Mouse (Mus musculus) spleen, adult 18-20 months (tissue): ENCODE measurements at regions not wholly inside any gene's neighbourhood (a gene's known extent, or its start where the extent isn't known, plus 50 kb on each side); places are given as distances from the start of the nearest gene placed in this dataset.

Source experiments
- DNase-seq, 2 experiments: peaks; one replicate each; pipeline ENCODE4 v3.0.0; 2022; ENCODE audit warnings: mixed read lengths in 2 of 2

DNA sequence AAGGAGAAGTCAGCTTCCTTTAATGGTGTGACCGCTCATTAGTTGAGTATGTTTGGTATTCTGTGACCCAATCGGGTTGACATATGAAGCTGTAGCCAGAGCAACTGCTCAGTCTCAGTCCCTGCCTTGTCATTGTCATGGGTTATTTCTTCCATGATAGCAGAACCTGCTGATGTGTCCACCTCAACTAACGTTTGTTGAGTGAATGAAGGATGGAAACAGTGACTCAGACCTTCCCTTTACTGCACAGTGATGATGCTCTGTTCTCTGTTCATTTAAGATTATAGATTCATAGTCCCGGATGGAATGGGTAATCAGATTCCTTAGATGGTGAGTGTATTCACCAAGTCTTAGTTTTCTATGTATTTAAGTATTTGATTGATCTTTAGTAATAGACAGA, 493.3 kb upstream of the Adamts16 start:
- DNase-seq = no peak

DNA sequence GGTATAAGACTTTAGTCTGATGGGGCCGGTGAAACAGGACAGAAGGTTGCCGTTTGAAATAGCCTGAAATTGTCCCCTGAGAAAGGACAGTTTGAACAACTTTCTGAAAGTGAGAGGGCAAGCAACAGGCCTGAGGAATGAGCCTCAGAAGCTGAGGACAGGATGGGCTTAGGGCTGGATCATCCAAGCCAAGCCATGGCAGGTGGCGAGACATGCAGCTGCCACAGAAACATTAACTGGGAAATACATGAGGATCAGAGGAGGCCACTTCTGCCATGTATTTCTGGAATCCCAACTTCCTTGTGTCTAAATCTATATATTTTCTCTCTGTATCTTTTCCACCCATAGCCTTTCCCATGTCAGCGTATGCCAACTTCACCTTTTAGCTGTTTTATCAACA, 491.5 kb upstream of the Adamts16 start:
- no peak for DNase-seq

DNA sequence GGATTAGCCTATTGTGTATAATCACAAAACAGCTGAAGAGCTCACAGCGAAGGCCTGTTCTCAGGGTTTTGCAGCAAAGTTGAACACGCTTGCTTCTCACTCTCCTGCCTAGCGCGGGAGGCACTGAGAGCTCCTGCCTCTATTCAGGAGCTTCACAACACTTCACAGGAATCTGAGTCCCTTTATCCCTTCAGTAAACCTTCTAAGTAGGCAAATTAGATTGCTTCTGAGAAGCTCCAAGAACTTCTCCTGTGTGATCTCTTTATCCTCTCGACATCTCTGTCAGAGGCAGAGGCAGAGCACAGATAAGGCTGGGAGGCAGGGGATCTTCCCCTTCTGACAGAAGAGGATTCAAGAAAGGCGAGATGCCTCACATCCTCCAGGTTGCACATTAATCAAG, 488.7 kb upstream of the Adamts16 start:
- DNase-seq = no peak

DNA sequence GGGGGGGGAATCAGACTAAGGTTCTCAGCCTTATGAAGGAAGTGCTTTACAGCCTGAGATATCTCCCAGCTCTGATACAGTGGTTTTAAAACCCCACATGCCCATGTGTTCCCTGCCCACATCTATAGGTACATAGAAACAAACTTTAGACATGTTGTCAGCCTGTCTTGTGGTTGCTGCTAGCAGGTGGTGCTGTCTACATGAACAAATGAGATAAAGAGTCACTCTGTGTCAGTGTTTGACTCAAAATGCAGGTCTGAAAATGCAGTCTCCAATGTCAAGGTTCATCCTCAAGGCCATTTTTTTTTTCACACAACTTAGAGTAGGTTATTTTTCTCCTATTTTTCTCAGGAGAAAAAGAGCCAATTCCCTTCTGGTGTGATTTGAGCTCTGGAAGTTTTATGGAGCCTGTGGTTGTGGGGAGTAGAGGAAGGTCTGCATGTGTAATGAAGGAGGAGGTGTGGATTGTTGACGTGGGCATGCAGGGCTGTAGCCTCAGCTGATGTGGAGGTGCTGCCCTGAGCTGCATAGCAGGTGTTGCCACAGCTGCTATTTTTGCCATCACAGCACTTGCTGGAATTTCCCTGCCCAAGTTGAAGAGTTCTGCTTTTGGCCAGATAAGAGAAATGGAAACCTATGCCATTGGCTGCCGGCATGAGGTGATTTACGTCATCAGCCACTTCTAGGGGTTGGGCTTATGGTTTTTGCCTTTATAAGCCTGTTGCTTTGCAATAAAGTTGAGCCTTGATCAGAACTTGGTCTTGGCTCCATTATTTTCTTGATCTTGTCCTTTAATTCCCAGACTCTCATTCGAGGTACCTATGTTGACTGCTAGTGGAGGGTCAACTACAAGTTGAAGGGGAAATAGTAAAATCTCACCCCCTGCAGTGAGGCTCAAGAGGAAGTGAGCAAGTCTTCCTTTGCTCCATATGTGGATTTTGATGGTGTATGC, 486.5 kb upstream of the Adamts16 start:
- DNase-seq = no peak

DNA sequence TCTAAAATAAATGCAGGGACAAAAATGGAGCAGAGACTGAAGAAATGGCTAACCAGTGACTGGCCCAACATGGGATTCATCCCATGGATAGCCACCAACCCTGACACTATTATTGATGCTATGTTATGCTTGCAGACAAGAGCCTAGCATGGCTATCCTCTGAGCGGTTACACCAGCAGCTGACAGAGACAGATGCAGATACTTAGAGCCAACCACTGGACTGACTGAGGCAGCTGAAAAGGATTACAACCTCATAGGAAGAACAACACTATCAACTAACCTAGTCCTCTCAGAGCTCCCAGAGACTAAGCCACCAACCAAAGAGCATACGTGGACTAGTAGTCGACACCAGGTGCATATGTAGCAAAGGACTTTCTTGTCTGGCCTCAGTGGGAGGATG, 478.9 kb upstream of the Adamts16 start:
- no peak for DNase-seq

DNA sequence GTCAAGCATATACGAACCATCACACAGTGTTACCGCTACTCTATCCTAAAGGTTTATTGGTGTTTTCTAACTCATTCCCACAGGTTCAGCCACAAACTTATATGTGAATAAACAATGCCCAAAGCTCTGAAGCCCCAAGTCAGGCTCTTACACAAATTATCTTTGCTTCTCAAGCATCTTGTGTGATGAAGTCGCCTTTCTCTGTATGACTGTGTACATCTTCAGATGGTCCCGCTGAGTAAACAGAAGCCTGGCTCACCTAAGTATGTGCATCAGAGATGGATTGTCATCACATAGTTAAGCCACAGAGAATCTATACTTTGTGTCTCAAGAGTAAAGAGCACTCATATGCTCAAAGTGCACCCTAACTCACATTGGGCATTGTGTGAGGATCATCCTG, 462.3 kb upstream of the Adamts16 start:
- no peak for DNase-seq

DNA sequence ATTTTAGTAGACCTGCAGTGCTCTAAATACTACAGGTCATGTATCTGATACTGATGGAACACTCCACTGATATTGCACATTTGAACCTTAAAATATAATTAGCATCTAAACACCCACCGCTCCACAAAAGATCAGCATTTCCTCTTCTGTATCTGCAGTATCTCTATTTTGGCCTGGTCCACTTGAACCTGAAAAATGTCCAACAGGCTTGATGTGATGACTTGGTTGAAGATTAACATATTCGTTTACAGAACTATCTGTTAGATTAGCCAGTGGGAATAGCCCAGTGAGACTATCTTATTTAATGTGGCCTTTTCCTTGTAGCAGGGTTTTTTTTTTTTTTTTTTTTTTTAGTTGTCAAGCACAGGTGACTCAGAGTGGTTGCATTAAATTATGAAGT, 434.4 kb upstream of the Adamts16 start:
- no peak for DNase-seq

DNA sequence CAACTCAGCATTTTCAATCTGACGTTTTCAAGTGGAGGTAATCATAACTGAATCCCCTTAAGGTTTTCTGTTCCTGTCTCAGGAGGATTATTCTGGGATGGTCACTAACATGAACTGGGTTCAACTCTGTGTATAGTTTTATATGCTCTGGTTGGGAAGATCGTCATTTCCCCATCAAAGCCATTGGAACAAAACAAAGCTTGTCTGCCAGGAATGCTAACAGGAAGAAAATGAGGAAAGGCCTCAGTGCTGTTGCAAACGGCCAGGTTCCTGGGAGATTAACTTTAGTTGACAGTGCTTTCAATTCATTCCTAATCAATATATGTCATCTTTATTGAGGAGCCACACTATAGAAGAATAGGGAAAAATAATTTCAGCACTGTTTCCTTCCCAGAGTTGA, 432.5 kb upstream of the Adamts16 start:
- DNase-seq = no peak

DNA sequence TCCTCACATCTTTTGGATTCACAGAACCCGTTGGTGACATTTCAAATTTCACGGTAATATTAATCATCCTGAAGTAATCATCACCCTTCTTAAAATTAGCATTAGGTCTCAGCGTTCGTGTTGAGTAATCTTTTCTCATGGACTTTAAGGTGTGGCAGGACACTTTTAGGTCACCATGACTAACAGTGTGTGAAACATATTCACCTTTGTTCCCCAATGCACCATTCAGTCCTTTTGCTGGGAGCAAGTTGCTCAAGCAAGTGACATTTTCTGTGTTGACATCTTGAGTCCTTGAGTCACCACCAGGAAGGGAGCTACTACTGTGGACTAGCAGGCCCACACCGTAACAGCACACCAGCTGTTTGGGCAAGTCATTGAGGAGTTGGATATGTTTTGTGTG, 431.9 kb upstream of the Adamts16 start:
- no peak for DNase-seq

DNA sequence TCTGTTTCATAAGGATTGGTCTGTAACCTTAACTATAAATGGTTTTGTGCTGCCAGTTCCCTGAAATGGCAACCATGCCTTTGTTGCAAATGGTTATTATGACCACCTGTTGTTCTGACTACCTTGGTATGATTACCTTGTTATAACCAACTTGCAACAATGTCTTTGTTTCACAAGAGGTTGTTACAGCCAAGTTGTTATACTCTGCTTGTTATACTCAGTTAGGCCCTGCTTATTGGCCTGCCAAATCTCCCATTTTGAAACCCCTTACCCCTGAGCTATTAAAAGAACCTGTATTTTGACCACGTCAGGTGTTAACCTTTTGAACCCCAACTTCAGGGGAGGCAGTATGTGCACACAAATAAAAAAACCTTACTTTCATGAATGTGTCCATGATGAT, 431.5 kb upstream of the Adamts16 start:
- no peak for DNase-seq

DNA sequence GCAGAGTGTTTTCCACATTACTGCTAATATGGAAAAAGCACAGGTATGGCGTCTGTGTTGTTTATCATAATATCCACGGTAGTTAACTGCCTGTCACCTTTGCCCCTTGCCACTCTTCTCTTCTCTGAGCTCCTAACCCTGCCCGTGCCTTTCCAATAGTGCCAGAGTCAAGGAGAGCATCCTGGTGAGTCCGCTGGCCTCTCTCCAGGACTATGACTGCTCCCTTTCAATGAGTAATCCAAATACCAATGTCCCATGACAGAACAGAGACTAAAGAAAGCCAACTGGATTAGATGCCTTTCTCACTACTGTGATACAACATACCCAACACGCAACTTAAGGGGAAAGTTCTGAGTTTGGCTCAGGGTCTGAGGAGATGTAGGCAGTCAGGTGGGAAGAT, 430.8 kb upstream of the Adamts16 start:
- no peak for DNase-seq

DNA sequence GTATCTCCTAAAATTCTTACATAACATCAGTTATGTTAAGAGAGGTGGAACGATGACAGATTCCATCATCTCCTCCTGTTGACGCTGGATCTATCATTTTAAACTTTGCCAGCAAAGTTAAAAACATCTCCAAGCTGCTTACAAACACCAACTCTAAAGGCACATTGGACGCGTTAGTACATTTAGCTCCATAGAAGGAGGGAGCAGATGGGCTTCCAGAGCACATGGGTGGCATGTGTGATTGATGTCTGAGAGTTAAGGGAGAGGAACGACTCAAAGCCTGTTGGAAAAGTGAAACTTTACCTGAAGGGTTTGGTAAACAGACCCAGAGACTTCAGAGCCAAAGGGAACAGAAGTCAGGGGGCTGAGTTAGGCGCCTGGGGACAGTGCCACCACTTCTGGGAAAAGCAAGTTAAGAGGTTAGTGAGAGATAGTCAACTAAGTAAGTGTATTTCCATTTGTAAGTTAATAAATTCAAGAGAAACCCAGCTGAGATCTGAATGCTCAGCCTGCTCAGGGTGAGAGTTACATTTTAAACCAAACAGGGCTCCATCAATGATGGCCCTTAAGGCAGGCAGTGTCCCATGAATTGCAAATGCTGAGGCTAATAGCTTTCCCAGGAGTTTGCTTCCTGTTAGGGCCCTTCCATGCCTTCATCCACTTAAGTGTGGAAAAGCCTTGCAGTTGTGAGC, 430.3 kb upstream of the Adamts16 start:
- DNase-seq = no peak

DNA sequence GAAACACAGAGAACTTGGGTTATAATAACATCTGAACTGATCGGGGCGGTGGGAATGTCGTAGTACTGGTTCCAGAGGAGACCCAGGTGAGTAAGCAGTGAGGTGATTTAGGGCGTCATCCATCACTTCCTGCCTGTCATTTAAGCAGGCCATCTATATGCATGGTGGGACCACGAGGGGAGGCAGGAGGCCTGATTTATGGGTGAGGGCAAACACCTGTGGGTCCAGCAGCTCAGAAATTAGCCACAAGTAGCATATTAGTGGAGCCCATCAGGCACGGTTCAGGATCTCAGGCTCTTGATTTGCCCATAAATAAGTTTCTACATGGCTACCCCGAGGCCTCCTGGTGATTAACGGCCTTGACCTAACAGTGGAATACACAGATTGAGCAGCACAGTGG, 428.8 kb upstream of the Adamts16 start:
- no peak for DNase-seq

DNA sequence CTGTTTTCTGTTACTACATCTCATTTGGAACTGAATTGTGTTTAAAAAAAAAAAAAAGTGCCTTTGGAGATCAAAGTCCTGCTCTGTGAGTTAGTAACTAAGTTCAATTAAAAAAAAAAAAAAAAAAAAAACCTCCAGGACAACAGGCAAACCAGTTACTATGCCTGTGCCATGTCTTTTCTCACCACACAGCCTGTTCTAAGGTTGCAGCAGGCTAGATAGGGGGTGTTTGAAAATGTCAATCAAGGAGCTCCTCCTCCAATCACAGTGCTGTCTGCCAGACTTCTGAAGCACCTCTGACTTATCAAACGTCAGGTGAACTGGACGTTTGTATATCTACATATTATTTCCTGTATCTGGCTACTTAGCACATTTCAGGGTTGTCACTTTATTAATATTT, 427.9 kb upstream of the Adamts16 start:
- DNase-seq = no peak

DNA sequence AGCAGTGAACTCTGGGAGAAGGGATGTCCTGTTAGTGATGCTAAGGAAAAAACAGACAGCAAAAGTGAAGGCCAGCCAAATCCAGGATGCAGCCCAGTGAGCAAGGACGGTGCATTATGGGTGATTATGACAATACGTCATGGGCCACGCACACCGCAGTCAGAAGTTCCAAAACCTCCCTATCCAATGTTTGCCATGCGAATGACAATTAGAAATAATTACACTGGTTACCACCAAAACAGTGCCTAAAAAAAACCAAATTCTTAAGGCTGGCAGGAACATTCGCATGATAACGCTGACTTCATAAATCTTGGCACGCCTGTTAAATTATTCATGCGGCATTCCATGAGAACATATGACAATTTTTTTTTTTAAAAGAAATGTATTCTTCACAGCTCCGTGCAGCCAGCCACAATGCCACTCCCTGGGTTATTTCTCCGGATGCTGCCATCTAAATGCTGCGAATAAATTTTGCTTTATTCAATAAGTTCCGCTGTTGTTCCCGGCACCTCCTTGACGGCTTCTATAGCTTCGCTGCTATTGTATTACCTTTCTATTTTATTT, 421.8 kb upstream of the Adamts16 start:
- DNase-seq = no peak

DNA sequence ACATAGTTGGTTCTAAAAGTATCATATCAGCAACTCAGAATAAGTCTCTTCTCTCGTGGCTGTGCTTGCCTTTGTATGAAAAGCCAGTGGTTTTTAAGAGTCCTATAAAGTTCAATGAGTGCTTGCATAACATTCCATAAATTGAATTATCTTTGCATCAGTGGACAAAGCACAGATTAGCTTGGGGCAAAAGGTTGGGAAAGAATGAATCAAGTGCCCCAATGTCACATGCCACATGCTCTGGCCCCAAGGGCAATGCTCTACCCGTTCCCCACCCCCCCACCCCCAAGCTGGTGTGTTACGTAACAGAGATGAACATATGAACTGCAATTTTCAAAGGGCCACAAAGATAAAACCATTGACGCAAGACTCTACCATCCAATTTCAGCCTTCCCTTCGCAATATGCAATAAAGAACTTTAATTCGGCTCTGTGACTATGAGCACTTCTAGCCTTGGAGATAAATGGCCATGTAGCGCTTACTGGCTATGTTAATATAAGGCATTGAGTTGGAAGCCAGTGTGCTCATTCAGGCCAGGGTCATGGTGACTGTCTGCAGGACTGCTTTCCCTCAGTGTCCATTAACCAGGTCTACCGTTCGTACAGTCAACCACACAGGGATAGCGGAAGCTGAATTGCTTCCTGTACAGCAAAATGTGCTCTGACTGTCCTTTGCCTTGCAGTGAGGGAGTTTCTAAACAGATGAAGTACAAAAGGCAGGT, 421.1 kb upstream of the Adamts16 start:
- DNase-seq = no peak

DNA sequence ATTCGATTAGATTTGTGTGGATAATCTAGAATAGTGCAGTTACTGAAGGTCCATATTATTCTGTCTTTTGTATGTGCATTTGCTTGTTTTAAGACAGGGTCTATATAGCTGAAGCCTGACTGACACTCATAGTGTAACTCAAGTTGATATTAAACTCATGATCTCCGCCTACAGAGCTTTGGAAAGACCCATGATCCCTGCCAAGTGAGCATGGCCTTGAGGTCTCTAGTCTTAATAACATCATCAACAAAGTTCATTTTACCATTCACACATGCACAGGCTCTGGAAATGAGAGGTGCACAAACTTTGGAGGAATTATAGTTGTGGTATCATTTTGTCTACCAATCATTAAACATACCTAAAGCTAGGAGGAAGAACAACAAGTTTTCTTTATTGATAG, 412.4 kb upstream of the Adamts16 start:
- no peak for DNase-seq

DNA sequence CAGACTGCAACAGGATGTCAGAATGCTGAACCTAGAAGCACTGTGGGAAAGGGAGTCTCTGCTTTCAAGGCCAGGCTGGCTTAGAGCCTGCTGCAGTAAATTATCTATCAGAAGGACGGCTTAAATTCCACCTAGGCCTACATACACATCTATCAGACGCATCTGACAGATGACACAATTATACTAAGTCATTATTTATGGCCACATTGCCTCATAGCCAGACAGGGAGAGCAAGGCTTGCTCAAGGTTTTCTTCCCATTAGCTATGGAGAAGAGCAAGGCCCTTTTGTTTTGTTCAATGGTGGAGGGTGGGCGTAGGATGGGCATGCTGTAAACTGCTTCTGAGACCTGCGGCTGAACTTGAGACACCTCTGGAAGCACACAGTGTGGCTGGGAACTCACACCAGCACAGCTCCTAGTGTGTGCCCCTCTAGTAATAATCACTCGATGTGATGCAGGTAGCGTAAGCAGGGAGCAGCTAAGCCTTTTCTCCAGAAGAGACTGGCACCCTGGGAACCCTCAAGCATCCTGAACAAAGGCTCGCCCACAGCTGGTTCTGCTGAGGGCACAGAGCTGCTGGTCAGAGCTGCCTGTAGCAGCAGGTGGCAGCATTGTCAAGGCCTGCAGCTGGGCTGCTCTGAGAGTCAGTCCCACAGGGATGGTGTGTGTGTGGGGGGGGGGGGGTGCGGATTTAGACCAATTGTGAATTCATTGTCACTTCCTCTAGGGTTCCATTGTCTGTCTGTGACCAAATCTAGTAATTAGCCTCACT, 406.8 kb upstream of the Adamts16 start:
- no peak for DNase-seq

DNA sequence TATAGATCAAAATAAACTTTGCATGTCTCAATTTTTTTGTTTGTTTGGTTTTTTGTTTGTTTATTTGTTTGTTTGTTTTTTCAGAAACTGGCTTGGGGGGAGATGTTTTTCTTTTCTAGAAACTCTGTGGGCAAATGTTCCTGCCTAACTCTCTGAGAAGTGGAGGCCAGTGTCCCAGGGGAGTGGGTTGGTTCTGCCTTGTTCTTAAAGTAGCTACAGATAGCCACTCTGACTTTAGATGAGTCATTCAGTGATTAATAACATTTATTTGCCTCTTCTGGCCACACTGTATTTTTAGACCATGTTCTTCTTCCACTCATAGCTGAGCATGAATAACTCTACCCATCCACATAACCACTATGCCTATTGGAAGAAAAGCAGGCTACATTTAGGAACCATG, 405.6 kb upstream of the Adamts16 start:
- no peak for DNase-seq

DNA sequence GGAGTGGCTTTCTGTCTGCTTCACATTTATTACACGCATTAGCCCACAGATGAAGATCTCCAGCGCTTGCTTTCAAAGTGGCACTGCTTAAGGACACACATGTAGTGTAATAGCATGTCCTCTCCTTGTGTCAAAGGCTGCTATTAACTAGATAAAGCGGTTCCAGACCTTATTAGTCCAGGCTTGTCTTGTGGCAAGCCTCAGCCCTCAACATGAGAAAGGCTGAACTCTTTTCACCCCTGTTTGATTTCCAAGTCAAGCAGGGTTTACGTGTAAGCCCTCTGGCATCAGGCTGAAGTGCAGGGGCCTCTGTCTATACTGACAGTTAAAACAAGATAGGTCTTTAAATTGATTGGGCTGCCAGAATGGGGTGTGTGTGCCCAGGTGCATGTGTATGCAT, 403.7 kb upstream of the Adamts16 start:
- DNase-seq = no peak

DNA sequence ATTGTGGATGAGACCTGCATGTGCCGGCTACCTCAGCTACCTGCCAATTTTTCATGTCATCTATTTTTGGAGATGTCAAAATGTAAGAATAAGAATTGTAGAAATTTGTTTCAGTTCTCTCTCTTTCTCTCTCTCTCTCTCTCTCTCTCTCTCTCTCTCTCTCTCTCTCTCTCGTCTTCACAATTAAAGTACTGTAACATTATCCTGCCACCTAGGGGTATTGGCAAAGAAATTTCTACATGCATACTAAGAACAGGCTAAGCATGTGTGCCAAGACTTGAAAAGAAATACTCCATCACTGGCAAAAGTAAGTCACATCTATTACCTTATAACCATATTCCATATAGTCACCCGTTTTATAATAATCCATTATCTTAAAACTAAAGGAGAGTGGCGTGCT, 398.2 kb upstream of the Adamts16 start:
- no peak for DNase-seq

DNA sequence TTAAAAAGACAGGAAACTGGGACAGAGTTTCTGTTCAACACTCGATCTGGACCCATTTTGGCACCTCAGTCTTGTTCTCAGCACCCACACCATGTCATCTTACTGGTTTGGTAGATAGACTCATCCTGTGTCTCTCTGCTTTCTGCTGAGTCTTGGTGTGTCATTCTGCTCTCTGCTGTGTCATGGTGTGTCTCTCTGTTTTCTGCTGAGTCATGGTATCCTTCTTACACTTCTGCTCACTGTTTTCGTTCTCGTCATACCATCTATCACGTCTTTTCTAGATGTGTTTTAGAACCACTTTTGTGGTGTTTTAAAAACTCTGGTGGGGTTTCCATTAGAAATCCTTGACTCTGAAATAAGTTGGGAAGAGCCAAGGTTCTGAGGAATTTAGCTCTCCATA, 393.7 kb upstream of the Adamts16 start:
- DNase-seq = no peak

DNA sequence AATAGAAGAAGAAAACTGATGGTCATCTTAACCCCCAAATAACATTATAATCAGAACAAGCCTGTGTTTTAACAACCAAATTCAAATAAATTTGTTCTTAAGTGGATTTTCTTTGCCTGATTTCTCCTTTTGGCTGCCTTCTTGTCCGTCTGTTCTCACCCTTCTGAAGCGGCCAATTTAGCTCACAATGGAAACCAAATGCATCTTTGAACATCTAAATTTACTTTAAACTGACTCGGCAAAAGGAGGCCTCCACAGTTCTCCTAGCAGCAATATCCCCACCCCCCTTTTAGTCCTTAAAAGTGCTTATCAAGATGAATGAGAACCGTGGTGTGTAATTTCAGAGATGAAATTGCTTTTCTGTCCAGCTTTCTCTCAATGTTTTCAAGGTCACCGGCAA, 389.6 kb upstream of the Adamts16 start:
- no peak for DNase-seq
